Mouse (Mus musculus) heart, embryonic 15.5 days (tissue): Measurements from ENCODE around the gene Gal3st1. TPM values are rescaled to one million over a fixed set of nuclear protein-coding genes. Genes with fewer than 3 reads are reported as not detected.
"Not testable (repeated sequence)": the region's sequence is repeated elsewhere in the genome, so short reads cannot be mapped to it uniquely, and the experiment has no call there.

ENCODE experiments used
- ATAC-seq: fragments of 200-750 bp; cut with Nextera tagmentation; replicated peaks from 2 replicates; pipeline ENCODE4 v1.8.0; 2017; ENCODE audit warnings: low read depth, moderate TSS enrichment; ENCODE audit not compliant: insufficient number of reproducible peaks, insufficient read depth, low FRiP score
- H3K27ac ChIP-seq: fragments of 300-500 bp; sonication (generic); 2 replicates; pipeline ENCODE4 v1.5.1; 2015; ENCODE audit warnings: mild to moderate bottlenecking, inconsistent platforms
- H3K27me3 ChIP-seq: fragments of 300-500 bp; sonication (generic); 2 replicates; pipeline ENCODE4 v1.6.1; 2015; ENCODE audit warnings: inconsistent platforms
- H3K36me3 ChIP-seq: fragments of 300-500 bp; sonication (generic); 2 replicates; pipeline ENCODE4 v1.6.1; 2015; ENCODE audit warnings: mild to moderate bottlenecking, inconsistent platforms
- H3K4me1 ChIP-seq: fragments of 300-500 bp; sonication (generic); replicated peaks from 2 replicates; pipeline ENCODE4 v1.6.1; 2015; ENCODE audit warnings: inconsistent platforms
- H3K4me2 ChIP-seq: fragments of 300-500 bp; sonication (generic); 2 replicates; pipeline ENCODE4 v1.6.1; 2015; ENCODE audit warnings: inconsistent platforms, mild to moderate bottlenecking, moderate library complexity
- H3K4me3 ChIP-seq: fragments of 300-500 bp; sonication (generic); 2 replicates; pipeline ENCODE4 v1.5.1; 2015; ENCODE audit warnings: mild to moderate bottlenecking, inconsistent platforms
- H3K9ac ChIP-seq: fragments of 300-500 bp; sonication (generic); 2 replicates; pipeline ENCODE4 v1.6.1; 2015; ENCODE audit warnings: mild to moderate bottlenecking, inconsistent platforms
- H3K9me3 ChIP-seq: fragments of 300-500 bp; sonication (generic); replicated peaks from 2 replicates; pipeline ENCODE4 v1.6.1; 2016; ENCODE audit warnings: inconsistent platforms
- WGBS: fragments of 180-500 bp; shearing (Covaris S2); methylation state at CpG from one replicate; pipeline ENCODE4 v1.1.7; 2015; ENCODE audit warnings: mixed read lengths; 5-methylcytosine and 5-hydroxymethylcytosine counted together
- polyA plus RNA-seq: library from polyadenylated mRNA; unstranded; fragments of >200 nt; fragmentation: Nextera tagmentation; extraction: Ambion mirVana; gene quantifications from 2 replicates; pipeline ENCODE4 v1.2.1, GENCODE M21; 2015

Gal3st1 gene
- polyA plus RNA-seq, 1 experiment from 2014 or later = 0.44 TPM

DNA sequence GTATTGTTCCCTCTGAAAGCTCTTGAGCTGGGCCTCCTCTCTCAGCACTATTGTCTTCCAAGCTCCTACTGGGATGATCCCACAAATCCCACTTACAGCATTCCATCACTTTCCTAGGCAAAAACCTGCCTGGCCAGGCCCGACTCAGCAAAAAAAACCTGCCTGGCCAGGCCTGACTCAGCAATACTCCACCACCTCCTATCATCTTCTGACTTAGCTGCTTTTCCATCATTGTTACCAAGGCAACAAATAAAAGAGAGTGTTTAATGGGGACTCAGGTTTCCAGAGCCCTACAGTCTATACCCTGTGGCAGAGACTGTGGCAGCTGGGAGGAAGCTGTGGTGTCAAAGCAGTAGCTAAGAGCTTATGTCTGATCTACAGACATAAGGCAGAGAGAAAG lies 29.2 kb downstream of the Gal3st1 start:
- Histone ChIP-seq H3K27ac (no peak overlapping the region), H3K27me3 (no peaks in the 10 kb centered on the region), H3K4me1 (no peaks in the 10 kb centered on the region), H3K9ac (no peak overlapping the region), H3K9me3 (no peaks in the 10 kb centered on the region), H3K36me3 (no peaks in the 10 kb centered on the region), H3K4me2 (no peak overlapping the region), H3K4me3 (no peak overlapping the region)
- 67% methylated on average over 1 of the region's 1 CpGs for WGBS
- ATAC-seq = no peak

DNA sequence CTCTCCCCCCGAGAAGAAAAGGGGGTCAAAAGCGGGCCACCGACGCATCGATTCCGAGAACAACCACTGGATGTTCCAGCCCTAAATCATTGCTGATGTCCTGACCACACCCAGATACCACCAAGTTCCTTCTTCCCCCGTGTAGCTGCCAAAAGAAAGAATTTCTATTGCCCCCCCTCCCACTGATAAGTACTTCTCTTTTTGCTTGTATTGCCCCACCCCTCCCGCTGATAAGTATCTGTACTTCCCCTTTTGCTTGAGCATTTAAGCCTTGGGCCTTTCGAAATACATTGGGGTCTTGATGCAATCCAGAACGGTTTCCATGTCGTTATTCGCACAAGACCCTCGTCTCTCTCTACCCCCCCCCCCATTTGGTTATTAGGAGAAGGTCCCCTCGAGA lies 32.4 kb downstream of the Gal3st1 start:
- not testable (repeated sequence) for H3K36me3 ChIP-seq

DNA sequence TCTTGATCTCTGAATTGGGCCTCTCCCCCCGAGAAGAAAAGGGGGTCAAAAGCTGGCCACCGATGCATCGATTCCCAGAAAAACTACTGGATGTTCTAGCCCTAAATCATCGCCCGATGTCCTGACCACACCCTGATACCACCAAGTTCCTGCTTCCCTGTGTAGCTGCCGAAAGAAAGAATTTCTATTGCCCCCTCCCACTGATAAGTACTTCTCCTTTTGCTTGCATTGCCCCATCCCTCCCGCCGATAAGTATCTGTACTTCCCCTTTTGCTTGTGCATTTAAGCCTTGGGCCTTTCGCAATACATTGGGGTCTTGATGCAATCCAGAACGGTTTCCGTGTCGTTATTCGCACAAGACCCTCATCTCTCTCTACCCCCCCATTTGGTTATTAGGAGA lies 38.7 kb downstream of the Gal3st1 start:
- not testable (repeated sequence) for H3K4me1 ChIP-seq, H3K27ac ChIP-seq, H3K36me3 ChIP-seq, H3K4me2 ChIP-seq, H3K9me3 ChIP-seq, H3K4me3 ChIP-seq, ATAC-seq, H3K9ac ChIP-seq, H3K27me3 ChIP-seq
- 83% methylated on average over 13 of the region's 13 CpGs for WGBS

More for the DNA sequence above, 32.4 kb downstream of the Gal3st1 start:
- H3K4me2 ChIP-seq, H3K27me3 ChIP-seq, H3K9ac ChIP-seq, H3K4me1 ChIP-seq, ATAC-seq, H3K27ac ChIP-seq, H3K4me3 ChIP-seq, H3K9me3 ChIP-seq: not testable (repeated sequence)
- 85% methylated on average over 14 of the region's 14 CpGs for WGBS

DNA sequence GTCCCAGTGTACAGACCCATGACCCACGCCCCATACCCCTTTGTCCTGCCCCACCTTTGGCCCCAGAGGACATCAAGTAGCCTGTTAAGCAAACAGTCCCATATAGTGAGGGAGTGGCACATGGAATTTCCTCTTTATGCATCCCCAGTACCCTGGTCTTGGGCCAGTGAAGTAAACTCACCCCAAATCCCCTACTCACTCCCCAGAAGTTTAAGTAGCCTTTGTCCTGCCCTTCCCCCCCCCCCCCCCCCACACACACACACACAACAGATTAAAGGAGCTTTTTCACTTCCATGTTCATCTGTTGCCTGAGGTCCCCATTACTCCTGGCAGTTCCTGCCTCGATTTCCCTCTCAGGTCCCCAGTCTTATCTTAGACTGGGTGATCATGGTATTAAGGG lies 39.9 kb downstream of the Gal3st1 start:
- ATAC-seq = no peak
- Histone ChIP-seq H3K9me3 (no peaks in the 10 kb centered on the region), H3K4me2 (no peak overlapping the region), H3K4me1 (no peaks in the 10 kb centered on the region), H3K27me3 (no peaks in the 10 kb centered on the region), H3K4me3 (no peak overlapping the region), H3K27ac (no peak overlapping the region), H3K36me3 (no peaks in the 10 kb centered on the region), H3K9ac (no peak overlapping the region)
- WGBS = 47% methylated on average over 2 of the region's 2 CpGs

DNA sequence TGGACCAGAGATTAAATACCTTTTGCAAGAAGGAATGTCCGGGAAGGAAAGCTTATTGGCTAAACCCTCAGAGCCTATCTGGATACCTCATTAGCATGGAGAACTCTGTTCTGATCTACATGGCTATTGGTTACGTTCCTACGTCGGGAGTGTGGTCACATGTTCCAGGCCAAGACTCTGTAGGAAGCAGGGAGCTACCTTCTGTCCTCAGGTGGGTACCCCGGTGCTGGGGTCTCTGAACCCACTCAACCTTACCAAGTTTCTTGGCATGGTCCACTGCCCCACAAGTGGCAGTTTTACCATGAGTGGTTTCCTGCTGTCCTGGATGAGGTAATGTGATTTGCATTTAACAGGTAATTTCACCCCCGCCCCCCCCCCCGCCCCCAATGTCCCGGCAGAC lies 43.6 kb downstream of the Gal3st1 start:
- H3K4me2 ChIP-seq = no peak overlapping the region
- peaks cover 12% of the 10 kb centered on the region for H3K27me3 ChIP-seq
- no peak for ATAC-seq
- no peak overlapping the region for H3K27ac ChIP-seq
- no peak overlapping the region for H3K9ac ChIP-seq
- 66% methylated on average over 8 of the region's 8 CpGs for WGBS
- H3K4me3 ChIP-seq = no peak overlapping the region
- no peaks in the 10 kb centered on the region for H3K4me1 ChIP-seq
- no peaks in the 10 kb centered on the region for H3K9me3 ChIP-seq
- H3K36me3 ChIP-seq = no peaks in the 10 kb centered on the region

DNA sequence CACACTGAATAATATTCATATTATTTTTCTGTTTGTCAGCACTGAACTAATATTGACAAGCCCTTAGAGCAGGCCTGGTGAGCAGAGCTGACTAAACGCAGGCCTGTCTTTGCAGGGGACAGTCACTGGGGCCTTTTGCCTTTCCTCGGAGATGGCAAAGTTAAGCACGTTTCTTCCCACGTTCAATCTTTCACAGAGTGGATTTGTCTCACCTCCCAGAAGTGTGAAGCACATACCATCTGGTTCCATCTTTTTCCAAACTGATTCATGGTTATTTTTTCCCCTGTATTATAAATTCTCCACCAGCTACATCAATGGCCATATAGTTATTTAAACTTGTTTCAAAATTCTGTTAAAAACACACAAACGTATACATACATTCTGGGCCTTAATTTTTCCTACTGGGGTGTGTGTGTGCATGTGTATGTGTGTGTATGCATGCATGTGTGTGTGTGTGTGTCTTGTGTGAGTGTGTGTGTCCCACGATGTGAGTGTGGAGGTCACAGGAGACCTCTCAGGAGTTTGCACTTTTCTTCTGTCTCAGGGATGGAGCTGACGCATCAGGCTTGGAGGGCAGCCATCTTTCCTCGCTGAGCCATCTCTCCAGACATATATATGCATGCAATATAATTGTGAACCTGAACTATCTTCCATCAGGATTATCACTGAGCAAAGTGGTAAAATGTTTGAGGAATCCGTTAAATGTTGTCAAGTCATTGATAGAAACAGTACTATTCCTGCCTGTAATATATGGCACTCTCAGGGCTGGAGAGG lies 44.3 kb downstream of the Gal3st1 start:
- ATAC-seq = no peak
- peaks cover 16% of the 10 kb centered on the region for H3K27me3 ChIP-seq
- H3K27ac ChIP-seq = no peak overlapping the region
- no peak overlapping the region for H3K4me2 ChIP-seq
- no peak overlapping the region for H3K4me3 ChIP-seq
- no peaks in the 10 kb centered on the region for H3K9me3 ChIP-seq
- 67% methylated on average over 9 of the region's 9 CpGs for WGBS
- H3K4me1 ChIP-seq = no peaks in the 10 kb centered on the region
- H3K9ac ChIP-seq = no peak overlapping the region
- H3K36me3 ChIP-seq = no peaks in the 10 kb centered on the region

DNA sequence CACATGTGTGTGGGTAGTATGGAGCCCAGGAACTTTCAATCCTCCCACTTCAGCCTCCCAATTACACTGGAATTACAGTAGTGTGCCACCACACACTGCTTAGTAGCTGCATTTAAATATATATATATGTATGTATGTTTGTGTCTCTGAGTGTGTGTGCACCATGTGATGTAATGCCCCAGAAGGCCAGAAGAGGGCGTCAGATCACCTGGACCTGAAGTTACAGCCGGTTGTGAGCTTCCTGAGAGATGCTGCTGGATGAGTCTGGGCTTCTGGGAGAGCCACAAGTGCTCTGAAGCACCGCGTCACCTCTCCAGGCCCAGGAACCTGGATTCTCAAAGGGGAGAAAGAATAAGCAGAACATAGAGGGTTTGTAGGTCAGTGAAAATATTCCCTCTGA lies 45.9 kb downstream of the Gal3st1 start:
- ATAC-seq = no peak
- H3K4me1 ChIP-seq = no peaks in the 10 kb centered on the region
- H3K9ac ChIP-seq = no peak overlapping the region
- H3K9me3 ChIP-seq = no peaks in the 10 kb centered on the region
- H3K27me3 ChIP-seq = peaks cover 18% of the 10 kb centered on the region
- H3K27ac ChIP-seq = no peak overlapping the region
- H3K36me3 ChIP-seq = no peaks in the 10 kb centered on the region
- WGBS = 62% methylated on average over 4 of the region's 4 CpGs
- no peak overlapping the region for H3K4me3 ChIP-seq
- no peak overlapping the region for H3K4me2 ChIP-seq

DNA sequence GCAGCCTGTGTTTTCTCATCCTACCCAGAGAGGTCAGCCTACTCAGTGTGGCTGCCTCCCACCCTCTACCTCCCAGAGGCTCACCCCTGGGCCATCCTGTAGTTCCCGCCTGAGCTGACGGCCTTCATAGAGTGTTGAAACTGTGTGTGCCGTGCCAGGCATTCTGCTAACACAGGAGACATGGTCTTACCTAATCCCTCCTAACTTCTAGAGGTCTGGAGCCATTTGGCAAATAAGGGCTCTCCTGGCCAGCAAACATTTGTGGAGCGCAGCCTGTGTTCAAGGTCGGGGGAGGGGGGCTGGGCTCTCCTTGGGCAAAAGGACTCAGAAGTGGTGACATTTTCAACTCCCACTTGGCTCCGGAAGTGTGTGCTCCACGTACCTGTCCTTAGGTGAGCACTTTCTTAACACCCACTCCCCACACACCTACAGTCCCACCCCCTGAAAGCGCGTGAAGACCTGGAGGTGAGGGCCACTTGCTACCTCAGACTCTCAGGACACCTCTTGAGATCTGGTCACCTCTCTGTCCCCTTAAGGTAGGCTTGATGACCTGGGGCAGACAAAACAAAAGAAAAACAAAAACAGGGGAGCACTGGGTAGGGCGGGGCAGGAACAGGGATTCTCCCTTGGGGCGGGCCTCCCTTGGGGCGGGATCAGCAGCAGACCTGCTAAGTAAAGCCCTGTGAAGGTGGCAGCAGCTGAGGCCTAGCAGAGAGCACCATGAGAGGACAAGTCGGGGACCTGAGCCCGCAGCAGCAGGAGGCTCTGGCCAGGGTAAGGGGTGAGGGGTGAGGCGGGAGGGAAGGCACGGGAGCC lies 47.9 kb downstream of the Gal3st1 start, which contains the start of gene Sec14l4:
Gene Sec14l4, plus strand, starts transcription at position 337 of the 816 bp plus-strand sequence.
- no peaks in the 10 kb centered on the region for H3K4me1 ChIP-seq
- H3K4me2 ChIP-seq = no peak within 1 kb of the TSS; the same call in 1 of the 2 replicates
- no peaks in the 10 kb centered on the region for H3K9me3 ChIP-seq
- H3K27me3 ChIP-seq = peaks cover 18% of the 10 kb centered on the region
- H3K4me3 ChIP-seq = no peak within 1 kb of the TSS
- 33% methylated on average over 16 of the region's 16 CpGs for WGBS
- no peaks in the 10 kb centered on the region for H3K36me3 ChIP-seq
- no peak within 1 kb of the TSS for H3K9ac ChIP-seq
- ATAC-seq = no peak
- H3K27ac ChIP-seq = no peak within 1 kb of the TSS

DNA sequence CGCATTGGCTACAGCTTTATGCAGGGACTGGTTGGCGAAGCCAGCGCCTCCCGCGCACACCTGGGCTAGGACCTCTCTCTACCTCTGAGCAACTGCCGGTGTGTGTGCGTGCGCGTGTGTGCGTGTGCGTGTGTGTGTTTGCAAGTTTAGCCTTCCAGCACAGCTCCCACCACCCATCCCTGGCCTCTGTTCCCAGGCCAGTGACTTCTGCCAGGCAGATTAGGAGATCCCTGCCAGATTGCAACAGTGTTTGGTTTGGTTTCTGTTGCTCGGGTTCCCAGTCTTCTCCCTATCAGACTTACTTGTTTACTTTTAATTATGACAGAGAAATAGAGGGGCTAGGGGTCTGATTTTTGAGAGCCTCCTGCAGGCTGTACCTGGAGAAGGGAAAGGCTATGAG lies 48.5 kb downstream of the Gal3st1 start:
- Histone ChIP-seq H3K4me1 (no peaks in the 10 kb centered on the region), H3K9me3 (no peaks in the 10 kb centered on the region), H3K27ac (no peak overlapping the region), H3K4me3 (no peak overlapping the region), H3K36me3 (no peaks in the 10 kb centered on the region), H3K27me3 (peaks cover 18% of the 10 kb centered on the region), H3K4me2 (no peak overlapping the region; the same call in 1 of the 2 replicates), H3K9ac (no peak overlapping the region)
- ATAC-seq = no peak
- WGBS = 39% methylated on average over 12 of the region's 12 CpGs

DNA sequence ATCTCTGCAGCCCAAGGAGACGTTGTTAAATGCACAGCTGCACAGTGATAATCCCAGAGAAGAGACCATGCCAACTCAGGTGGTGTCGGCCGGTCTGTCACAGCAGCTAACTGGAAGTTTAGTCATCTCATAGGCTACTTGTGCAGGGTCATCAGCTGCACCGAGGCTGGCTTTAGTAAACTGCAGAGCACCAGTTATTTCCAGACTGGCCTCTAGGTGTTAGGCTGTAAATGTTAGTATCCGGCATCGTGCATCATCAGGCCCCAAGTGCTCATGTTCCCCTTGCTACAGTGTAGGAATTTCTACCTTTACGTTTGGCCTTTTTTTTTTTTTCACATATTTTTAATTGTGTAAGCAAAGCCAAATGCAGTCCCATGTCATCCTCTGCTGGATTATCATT lies 50.0 kb downstream of the Gal3st1 start:
- Histone ChIP-seq H3K27ac (no peak overlapping the region), H3K9ac (no peak overlapping the region), H3K27me3 (peaks cover 18% of the 10 kb centered on the region), H3K36me3 (no peaks in the 10 kb centered on the region), H3K4me2 (no peak overlapping the region), H3K4me3 (no peak overlapping the region), H3K9me3 (no peaks in the 10 kb centered on the region), H3K4me1 (no peaks in the 10 kb centered on the region)
- 68% methylated on average over 7 of the region's 7 CpGs for WGBS
- ATAC-seq = no peak

DNA sequence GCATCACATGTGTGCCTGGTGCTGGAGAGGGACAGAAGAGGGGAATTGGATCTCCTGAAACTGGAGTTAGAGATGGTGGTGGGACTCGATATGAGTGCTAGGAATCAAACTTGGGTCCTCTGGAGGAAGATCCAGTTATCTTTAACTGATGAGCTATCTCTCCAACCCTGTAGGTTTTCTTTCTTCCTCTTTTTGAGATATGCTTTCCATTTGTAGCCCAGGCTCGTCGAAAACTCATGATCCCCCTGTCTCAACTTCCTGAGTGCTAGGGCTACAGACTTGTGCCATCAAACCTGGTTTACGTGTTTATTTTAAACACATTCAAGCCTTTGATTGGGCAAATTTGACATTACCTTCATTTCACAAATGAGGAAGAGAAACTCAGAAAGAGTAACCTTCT lies 50.7 kb downstream of the Gal3st1 start:
- Histone ChIP-seq H3K9ac (no peak overlapping the region), H3K4me3 (no peak overlapping the region), H3K4me1 (no peaks in the 10 kb centered on the region), H3K4me2 (no peak overlapping the region), H3K9me3 (no peaks in the 10 kb centered on the region), H3K27ac (no peak overlapping the region), H3K36me3 (no peaks in the 10 kb centered on the region), H3K27me3 (peaks cover 18% of the 10 kb centered on the region)
- 81% methylated on average over 4 of the region's 4 CpGs for WGBS
- no peak for ATAC-seq
